Mouse (Mus musculus): ENCODE measurements around the gene 1300017J02Rik. TPM values are rescaled to one million over a fixed set of nuclear protein-coding genes. Genes with fewer than 3 reads are reported as not detected.
"Not testable (repeated sequence)": the region's sequence is repeated elsewhere in the genome, so short reads cannot be mapped to it uniquely, and the experiment has no call there.

Gene 1300017J02Rik
- 52.1 and 67.0 TPM in 2 replicates for polyA plus RNA-seq (2011; ENCODE audit: insufficient read depth, insufficient read length, low replicate concordance, missing spikeins)

GRCm38 (mm10) chr9:103304927-103305326, at the start of gene 1300017J02Rik, which contains the start of gene Topbp1:
Gene 1300017J02Rik, minus strand, starts transcription at chr9:103305082.
Gene Topbp1, plus strand, starts transcription at chr9:103305215.
- Histone ChIP-seq H3K27ac (ENCODE audit: control insufficient read depth, insufficient read depth, low read depth, low read length, poor library complexity) (peak within 1 kb of the TSS; percentile 97), H3K4me3 (replicated peaks; ENCODE audit: control insufficient read depth, low read depth, low read length) (peak within 1 kb of the TSS; percentile 98), H3K4me1 (ENCODE audit: control insufficient read depth, insufficient read depth, low read length) (peaks cover 1% of the 10 kb centered on the region; the same call in 1 of the 2 replicates)
- TF ChIP-seq CTCF (IDR thresholded peaks at IDR 0.05; ENCODE audit: control insufficient read depth, insufficient read depth, low read length) = peak; percentile 4; the same call in 1 of the 2 replicates
- TF ChIP-seq POLR2A (IDR thresholded peaks at IDR 0.05; ENCODE audit: borderline replicate concordance, control insufficient read depth, low read depth, low read length) = peak; percentile 98
- WGBS = under 1% methylated on average over 49 of the region's 49 CpGs

- WGBS = 91% methylated on average over 7 of the region's 7 CpGs
- H3K27ac ChIP-seq (ENCODE audit: control insufficient read depth, insufficient read depth, low read depth, low read length, poor library complexity); H3K4me1 ChIP-seq (ENCODE audit: control insufficient read depth, insufficient read depth, low read length): not testable (repeated sequence)
Measured at GRCm38 (mm10) chr9:103353500-103354260, 48.8 kb upstream of the 1300017J02Rik start.

GRCm38 (mm10) chr9:103348791-103349190, 43.9 kb upstream of the 1300017J02Rik start:
- Histone ChIP-seq H3K4me1 (ENCODE audit: control insufficient read depth, insufficient read depth, low read length) (no peaks in the 10 kb centered on the region; the same call in 1 of the 2 replicates), H3K4me3 (replicated peaks; ENCODE audit: control insufficient read depth, low read depth, low read length) (no peak overlapping the region), H3K27ac (ENCODE audit: control insufficient read depth, insufficient read depth, low read depth, low read length, poor library complexity) (no peak overlapping the region)
- TF ChIP-seq POLR2A (IDR thresholded peaks at IDR 0.05; ENCODE audit: borderline replicate concordance, control insufficient read depth, low read depth, low read length) = no peak
- no peak for TF ChIP-seq CTCF (IDR thresholded peaks at IDR 0.05; ENCODE audit: control insufficient read depth, insufficient read depth, low read length)

More at GRCm38 (mm10) chr9:103353500-103354260, 48.8 kb upstream of the 1300017J02Rik start:
- not testable (repeated sequence) for H3K4me3 ChIP-seq (replicated peaks; ENCODE audit: control insufficient read depth, low read depth, low read length)

GRCm38 (mm10) chr9:103347996-103348490, 43.2 kb upstream of the 1300017J02Rik start:
- no peak for TF ChIP-seq CTCF (IDR thresholded peaks at IDR 0.05; ENCODE audit: control insufficient read depth, insufficient read depth, low read length)
- no peak for TF ChIP-seq POLR2A (IDR thresholded peaks at IDR 0.05; ENCODE audit: borderline replicate concordance, control insufficient read depth, low read depth, low read length)
- H3K4me1 ChIP-seq (ENCODE audit: control insufficient read depth, insufficient read depth, low read length) = no peaks in the 10 kb centered on the region; the same call in 1 of the 2 replicates
- H3K4me3 ChIP-seq (replicated peaks; ENCODE audit: control insufficient read depth, low read depth, low read length) = no peak overlapping the region
- WGBS = 81% methylated on average over 1 of the region's 1 CpGs
- no peak overlapping the region for H3K27ac ChIP-seq (ENCODE audit: control insufficient read depth, insufficient read depth, low read depth, low read length, poor library complexity)

- Histone ChIP-seq H3K4me1 (ENCODE audit: control insufficient read depth, insufficient read depth, low read length) (no peaks in the 10 kb centered on the region; the same call in 1 of the 2 replicates), H3K27ac (ENCODE audit: control insufficient read depth, insufficient read depth, low read depth, low read length, poor library complexity) (no peak overlapping the region), H3K4me3 (replicated peaks; ENCODE audit: control insufficient read depth, low read depth, low read length) (no peak overlapping the region)
- 33% methylated on average over 4 of the region's 4 CpGs for WGBS
- TF ChIP-seq POLR2A (IDR thresholded peaks at IDR 0.05; ENCODE audit: borderline replicate concordance, control insufficient read depth, low read depth, low read length) (no peak), CTCF (IDR thresholded peaks at IDR 0.05; ENCODE audit: control insufficient read depth, insufficient read depth, low read length) (no peak)
Measured at GRCm38 (mm10) chr9:103347045-103347444, 42.2 kb upstream of the 1300017J02Rik start.

- TF ChIP-seq CTCF (IDR thresholded peaks at IDR 0.05; ENCODE audit: control insufficient read depth, insufficient read depth, low read length) (no peak), POLR2A (IDR thresholded peaks at IDR 0.05; ENCODE audit: borderline replicate concordance, control insufficient read depth, low read depth, low read length) (no peak)
- Histone ChIP-seq H3K4me3 (replicated peaks; ENCODE audit: control insufficient read depth, low read depth, low read length) (no peak overlapping the region), H3K27ac (ENCODE audit: control insufficient read depth, insufficient read depth, low read depth, low read length, poor library complexity) (no peak overlapping the region)
Measured at GRCm38 (mm10) chr9:103336912-103337311, 32.0 kb upstream of the 1300017J02Rik start.

GRCm38 (mm10) chr9:103332663-103333062, 27.8 kb upstream of the 1300017J02Rik start:
- no peak overlapping the region for H3K27ac ChIP-seq (ENCODE audit: control insufficient read depth, insufficient read depth, low read depth, low read length, poor library complexity)
- H3K4me1 ChIP-seq (ENCODE audit: control insufficient read depth, insufficient read depth, low read length) = no peaks in the 10 kb centered on the region
- 60% methylated on average over 6 of the region's 6 CpGs for WGBS
- H3K4me3 ChIP-seq (replicated peaks; ENCODE audit: control insufficient read depth, low read depth, low read length) = no peak overlapping the region
- TF ChIP-seq POLR2A (IDR thresholded peaks at IDR 0.05; ENCODE audit: borderline replicate concordance, control insufficient read depth, low read depth, low read length) (no peak), CTCF (IDR thresholded peaks at IDR 0.05; ENCODE audit: control insufficient read depth, insufficient read depth, low read length) (no peak)

More at GRCm38 (mm10) chr9:103336912-103337311, 32.0 kb upstream of the 1300017J02Rik start:
- H3K4me1 ChIP-seq (ENCODE audit: control insufficient read depth, insufficient read depth, low read length) = no peaks in the 10 kb centered on the region

- no peak for TF ChIP-seq POLR2A (IDR thresholded peaks at IDR 0.05; ENCODE audit: borderline replicate concordance, control insufficient read depth, low read depth, low read length)
- TF ChIP-seq CTCF (IDR thresholded peaks at IDR 0.05; ENCODE audit: control insufficient read depth, insufficient read depth, low read length) = no peak
- Histone ChIP-seq H3K27ac (ENCODE audit: control insufficient read depth, insufficient read depth, low read depth, low read length, poor library complexity) (peak overlapping the region; percentile 63), H3K4me1 (ENCODE audit: control insufficient read depth, insufficient read depth, low read length) (peaks cover 2% of the 10 kb centered on the region), H3K4me3 (replicated peaks; ENCODE audit: control insufficient read depth, low read depth, low read length) (no peak overlapping the region)
- 65% methylated on average over 9 of the region's 9 CpGs for WGBS
Measured at GRCm38 (mm10) chr9:103326449-103326848, 21.6 kb upstream of the 1300017J02Rik start.
